Mouse (Mus musculus) right cerebral cortex, postnatal 4 days (tissue): ENCODE data around the gene Slc6a1.

ENCODE experiments used
- DNase-seq: peaks from one replicate; pipeline ENCODE4 v3.0.0-alpha.2; 2022

The Slc6a1 gene

DNA sequence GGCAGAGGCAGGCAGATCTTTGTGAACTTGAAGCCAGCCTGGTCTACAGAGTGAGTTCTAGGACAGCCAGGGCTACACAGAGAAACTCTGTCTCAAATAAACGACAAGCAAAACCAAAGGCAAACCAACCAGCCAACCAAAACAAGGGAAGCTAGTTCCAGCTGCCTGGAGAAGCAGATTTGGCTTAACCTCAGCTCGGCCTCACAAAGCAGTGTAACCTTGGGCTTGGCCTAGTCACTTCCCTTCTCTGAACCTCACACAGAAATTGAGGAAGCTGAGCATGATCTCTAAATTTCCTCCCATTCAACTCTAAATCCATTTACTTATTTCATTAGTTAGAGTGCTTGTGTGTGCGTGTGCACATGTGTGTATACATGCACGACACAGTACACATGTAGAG, 79.9 kb downstream of the Slc6a1 start:
- no peak for DNase-seq

DNA sequence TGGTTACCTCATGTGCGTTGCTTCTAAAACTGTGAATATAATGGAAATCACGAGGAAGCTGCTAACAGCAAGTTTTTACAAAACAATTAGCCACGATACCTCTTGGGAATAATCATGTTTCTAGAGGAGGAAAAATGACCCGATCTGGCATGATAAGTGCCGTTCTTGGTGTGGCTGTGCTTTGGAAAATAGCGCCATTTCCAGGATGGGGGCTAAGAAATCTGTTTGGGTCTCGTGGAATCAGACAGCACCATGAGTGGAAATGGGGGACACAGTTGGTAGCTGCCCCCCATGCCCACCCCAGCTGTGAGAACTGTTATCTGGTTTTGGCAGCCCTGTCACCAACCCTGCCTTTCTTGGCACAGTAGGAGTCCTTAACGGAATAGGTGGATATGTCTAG, 81.3 kb downstream of the Slc6a1 start:
- DNase-seq: no peak

DNA sequence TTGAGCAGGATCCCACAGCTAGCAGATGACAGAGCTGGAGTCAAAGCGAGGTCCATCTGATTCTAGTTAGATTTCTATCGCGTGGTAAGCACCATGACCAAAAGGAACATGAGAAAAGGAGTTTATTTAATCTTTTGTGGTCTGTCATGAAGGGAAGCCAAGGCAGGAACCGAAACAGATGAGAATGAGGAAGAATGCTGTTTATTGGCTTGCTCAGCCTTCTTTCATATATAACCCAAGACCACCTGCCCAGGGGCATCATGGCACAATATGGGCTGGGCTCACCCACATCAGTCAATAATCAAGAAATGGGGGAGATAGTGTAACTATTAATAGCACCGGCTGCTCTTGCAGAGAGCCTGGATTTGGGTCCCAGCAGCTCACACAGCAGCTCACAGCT, 82.3 kb downstream of the Slc6a1 start:
- DNase-seq: no peak

DNA sequence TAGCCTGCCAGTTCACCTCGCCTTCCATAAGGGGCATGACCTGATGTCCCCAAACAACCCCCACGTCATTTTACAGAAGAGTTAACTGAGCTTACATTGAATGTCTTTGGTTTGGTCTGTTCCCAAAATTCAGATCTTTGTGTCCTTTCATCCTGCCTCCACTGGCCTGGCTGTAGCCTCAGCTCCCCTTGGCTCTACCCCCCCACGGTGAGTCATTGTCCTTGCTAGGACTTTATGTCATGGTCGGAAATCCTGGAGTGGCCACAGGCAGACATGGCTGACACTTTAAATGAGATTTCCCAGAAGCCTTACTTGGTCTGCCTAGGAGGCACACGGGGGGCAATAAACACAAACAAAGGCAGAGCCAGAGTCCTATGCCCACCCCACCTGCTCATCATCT, 83.8 kb downstream of the Slc6a1 start:
- no peak for DNase-seq
